Mouse (Mus musculus) brain, embryonic 14.5 days (tissue): ENCODE results near the gene E130309D02Rik.

Experiments used
- CTCF ChIP-seq: fragments of 200-500 bp; IDR thresholded peaks from 2 replicates; pipeline ENCODE4 v1.5.1; 2012; ENCODE audit warnings: inconsistent platforms, mild to moderate bottlenecking, moderate library complexity, borderline replicate concordance; ENCODE audit not compliant: insufficient read depth, insufficient read length; ENCODE audit errors: extremely low read depth
- POLR2A ChIP-seq: fragments of 200-500 bp; IDR thresholded peaks from 2 replicates; pipeline ENCODE4 v1.6.1; 2012; ENCODE audit warnings: mild to moderate bottlenecking, inconsistent platforms, borderline replicate concordance; ENCODE audit not compliant: poor library complexity, insufficient read depth, insufficient read length, severe bottlenecking; ENCODE audit errors: extremely low read depth

- TF ChIP-seq CTCF (no peak), POLR2A (no peak)
Measured at GRCm38 (mm10) chr5:143253186-143253880, 61.8 kb downstream of the E130309D02Rik start.
